Mouse (Mus musculus) MEL (cell line): ENCODE results near the gene Tspan4.

ENCODE experiments used
- CTCF ChIP-seq, 3 experiments: IDR thresholded peaks in 2 of 3; conservative IDR thresholded peaks in 1 of 3; 2 replicates each; pipeline ENCODE4 v1.5.1; 2011 to 2012; ENCODE audit warnings: low read length in 3 of 3, low read depth in 2 of 3, mild to moderate bottlenecking in 2 of 3, improper control_type of control experiment in 1 of 3, inconsistent platforms in 1 of 3, mixed read lengths in 1 of 3, moderate library complexity in 1 of 3; ENCODE audit not compliant: control insufficient read depth in 1 of 3, insufficient read depth in 1 of 3, poor library complexity in 1 of 3, severe bottlenecking in 1 of 3
- GATA1 ChIP-seq: IDR thresholded peaks from 2 replicates; pipeline ENCODE4 v1.6.1; 2011; ENCODE audit warnings: low read depth, low read length, improper control_type of control experiment
- HCFC1 ChIP-seq: IDR thresholded peaks from 2 replicates; pipeline ENCODE4 v1.6.1; 2012; ENCODE audit warnings: low read depth, mild to moderate bottlenecking, inconsistent platforms, low read length, improper control_type of control experiment, moderate library complexity
- MAZ ChIP-seq: IDR thresholded peaks from 2 replicates; pipeline ENCODE4 v1.6.1; 2012; ENCODE audit warnings: low read depth, mild to moderate bottlenecking, inconsistent platforms, low read length, improper control_type of control experiment
- POLR2A ChIP-seq, 2 experiments: IDR thresholded peaks; 2 replicates each; pipeline ENCODE4 v1.6.1; 2011 to 2012; ENCODE audit warnings: low read length in 2 of 2, mild to moderate bottlenecking in 2 of 2, control low read depth in 1 of 2, improper control_type of control experiment in 1 of 2, low read depth in 1 of 2, moderate library complexity in 1 of 2; ENCODE audit not compliant: control insufficient read depth in 1 of 2, insufficient read depth in 1 of 2, poor library complexity in 1 of 2
- POLR2AphosphoS2 ChIP-seq: IDR thresholded peaks from 2 replicates; pipeline ENCODE4 v1.6.1; 2011; ENCODE audit warnings: low read length, improper control_type of control experiment
- SMC3 ChIP-seq: IDR thresholded peaks from 2 replicates; pipeline ENCODE4 v1.6.1; 2011; ENCODE audit warnings: low read depth, low read length, improper control_type of control experiment

GRCm38 (mm10) chr7:141468164-141468521, 6.9 kb upstream of the Tspan4 start:
- no peak for TF ChIP-seq POLR2A (IDR thresholded peaks at IDR 0.05; ENCODE audit: control insufficient read depth in 1 of 2, insufficient read depth in 1 of 2, low read depth in 1 of 2, low read length in 2 of 2, poor library complexity in 1 of 2)
- no peak for TF ChIP-seq GATA1
- no peak for TF ChIP-seq MAZ
- no peak for TF ChIP-seq HCFC1
- no peak for TF ChIP-seq SMC3
- TF ChIP-seq POLR2AphosphoS2: no peak
- no peak for TF ChIP-seq CTCF (IDR thresholded peaks at IDR 0.05 in 2 of 3, conservative IDR thresholded peaks at IDR 0.05 in 1 of 3; ENCODE audit: control insufficient read depth in 1 of 3, insufficient read depth in 1 of 3, low read depth in 2 of 3, low read length in 3 of 3, poor library complexity in 1 of 3, severe bottlenecking in 1 of 3)
